Mouse (Mus musculus) left cerebral cortex, adult 11 months (tissue): ENCODE measurements around the gene Ranbp2.
A peak's percentile ranks its signal among the peaks of the same experiment; 100 is the strongest.

Experiments
- DNase-seq: peaks from one replicate; pipeline ENCODE4 v3.0.0; 2022; ENCODE audit warnings: low spot score

Ranbp2 gene

DNA sequence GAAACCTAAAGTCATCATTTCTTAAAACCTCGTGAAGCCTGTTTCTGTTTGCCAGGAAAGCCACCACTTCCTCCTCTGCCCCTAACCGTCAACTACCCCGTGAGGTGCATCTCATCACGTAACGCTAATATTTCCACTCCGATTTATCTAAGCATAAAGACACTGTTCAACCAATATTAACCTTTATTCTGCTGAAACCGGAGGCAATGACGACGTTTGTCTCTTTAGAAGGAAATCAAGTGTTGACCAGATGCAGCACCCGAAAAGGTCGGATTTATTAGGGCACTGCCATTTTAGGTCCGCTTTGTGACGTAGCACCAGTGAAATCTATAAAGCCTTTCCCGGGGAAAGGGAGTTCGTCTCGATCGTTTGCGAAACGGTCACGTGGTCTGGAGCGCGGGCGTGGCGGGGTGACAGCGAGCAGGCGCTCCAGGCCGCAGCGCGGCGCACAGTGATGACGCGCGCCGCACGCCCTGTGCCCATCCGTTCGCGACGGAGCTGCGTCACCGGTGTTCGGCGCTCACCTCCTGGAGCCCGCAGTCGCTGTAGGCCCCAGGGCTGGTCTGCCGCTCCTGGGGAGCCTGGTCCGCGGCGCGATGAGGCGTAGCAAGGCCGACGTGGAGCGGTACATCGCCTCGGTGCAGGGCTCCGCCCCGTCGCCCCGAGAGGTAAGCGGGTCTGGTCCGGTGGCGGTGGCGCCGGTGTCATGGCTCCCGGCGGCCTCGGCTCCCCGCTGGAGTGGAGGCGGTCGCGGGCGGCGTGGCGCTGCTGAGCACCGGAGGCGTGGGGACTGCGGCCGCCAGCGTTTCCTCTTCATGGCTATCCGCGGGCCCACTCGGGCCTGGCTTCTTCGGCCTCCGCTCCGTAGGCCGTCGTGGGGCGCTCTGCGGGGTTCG lies at the start of gene Ranbp2:
Ranbp2 (plus strand) TSS at position 537 of the 896 bp plus-strand sequence.
- DNase-seq: peak; percentile 97

DNA sequence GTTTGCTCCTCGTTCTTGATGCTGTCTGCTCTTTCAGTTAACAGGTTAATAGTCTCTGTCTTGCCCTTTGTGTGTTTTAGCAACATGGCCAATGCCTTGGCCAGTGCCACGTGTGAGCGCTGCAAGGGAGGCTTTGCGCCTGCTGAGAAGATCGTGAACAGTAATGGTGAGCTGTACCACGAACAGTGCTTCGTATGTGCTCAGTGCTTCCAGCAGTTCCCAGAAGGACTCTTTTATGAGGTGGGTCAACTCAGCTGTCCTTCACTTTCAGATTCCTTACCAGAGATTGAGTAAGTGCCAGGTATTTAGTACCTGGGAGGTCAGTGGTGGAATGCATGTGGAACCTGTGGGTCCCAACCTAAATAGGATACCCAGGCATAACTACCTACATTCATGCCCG lies 47.8 kb upstream of the Ranbp2 start:
- no peak for DNase-seq

DNA sequence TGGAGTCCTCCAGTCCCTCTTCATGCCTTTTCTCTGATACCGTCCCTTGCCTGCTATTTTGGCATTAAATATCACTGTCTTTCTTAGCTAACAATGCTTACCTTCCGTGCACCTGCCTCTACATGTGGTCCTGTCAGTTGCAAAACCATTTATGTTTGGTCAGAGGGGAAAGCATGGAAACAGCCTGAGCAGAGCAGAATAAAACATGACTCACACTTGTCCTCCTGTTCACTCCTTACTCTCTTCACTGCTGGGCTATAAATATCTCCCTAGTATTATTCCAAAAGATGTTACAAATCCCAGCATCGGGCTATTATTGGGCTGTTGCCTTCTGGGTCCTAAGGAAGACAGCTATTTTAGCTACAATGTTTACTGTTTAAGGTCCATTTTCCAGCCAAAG lies 44.9 kb upstream of the Ranbp2 start:
- DNase-seq: peak; percentile 48

DNA sequence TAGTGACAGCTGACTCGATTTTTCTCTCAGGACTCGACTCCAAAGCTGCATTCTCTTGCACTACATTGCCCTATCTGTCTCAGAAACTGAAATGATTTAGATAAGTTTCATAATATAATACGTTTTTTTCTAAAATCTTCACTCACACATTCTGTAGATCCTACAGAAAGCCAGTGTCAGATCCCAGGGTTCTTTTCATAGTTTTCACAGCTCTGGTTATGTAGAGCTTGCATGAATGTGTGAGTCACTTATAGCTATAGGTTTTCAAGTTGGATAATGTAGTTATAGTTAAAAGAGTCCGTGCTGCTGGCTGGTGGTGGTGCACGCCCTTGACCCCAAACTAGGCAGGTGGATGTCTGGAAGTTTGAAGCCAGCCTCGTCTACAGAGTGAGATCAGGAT lies 42.1 kb upstream of the Ranbp2 start:
- DNase-seq: no peak

DNA sequence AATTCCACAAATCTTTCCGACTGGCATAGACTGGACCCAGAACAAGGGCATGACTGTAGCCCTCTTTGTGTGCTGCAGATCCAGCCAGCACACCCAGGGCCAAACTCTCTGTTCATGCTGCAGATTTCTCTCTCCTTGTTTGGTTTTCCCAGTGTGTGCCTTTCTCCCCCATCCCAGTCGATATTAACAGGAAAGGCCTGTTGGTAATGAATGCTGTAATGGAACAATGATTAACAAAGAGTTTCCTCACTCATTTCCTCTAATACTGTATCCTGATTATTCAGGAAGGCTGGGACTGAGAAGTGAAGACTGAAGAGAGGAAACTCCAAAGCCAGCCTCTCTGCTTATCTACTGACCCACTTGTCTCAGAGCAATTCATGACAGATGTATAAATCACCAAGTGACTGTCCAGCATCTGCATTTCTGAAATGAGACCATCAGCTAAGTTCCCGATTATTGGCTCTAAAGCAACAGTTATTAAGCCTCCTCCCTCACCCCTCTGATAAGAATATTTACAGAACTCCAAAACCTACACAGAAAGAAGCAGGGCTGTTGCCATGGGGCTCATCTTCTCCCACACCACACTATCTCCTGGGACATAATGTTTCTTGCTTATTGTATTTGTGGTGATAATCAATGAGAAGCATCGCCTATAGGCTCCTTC lies 41.3 kb upstream of the Ranbp2 start:
- DNase-seq: no peak

DNA sequence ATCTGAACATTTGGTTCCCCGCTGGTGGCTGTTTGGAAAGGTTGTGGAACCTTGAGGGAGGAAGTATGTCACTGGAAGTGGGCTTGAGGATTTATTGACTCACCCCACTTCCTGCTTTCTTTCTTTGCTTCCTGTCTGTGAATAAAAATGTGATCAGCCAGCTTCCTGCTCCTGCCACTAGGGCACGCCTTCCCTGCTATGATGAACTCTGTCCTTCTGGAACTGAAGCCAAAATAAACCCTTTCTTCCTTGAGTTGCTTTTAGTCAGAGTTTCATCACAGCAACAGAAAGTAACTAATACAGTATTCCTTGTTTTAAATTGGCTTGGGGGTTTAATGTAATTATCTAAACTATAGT lies 40.8 kb upstream of the Ranbp2 start:
- no peak for DNase-seq

DNA sequence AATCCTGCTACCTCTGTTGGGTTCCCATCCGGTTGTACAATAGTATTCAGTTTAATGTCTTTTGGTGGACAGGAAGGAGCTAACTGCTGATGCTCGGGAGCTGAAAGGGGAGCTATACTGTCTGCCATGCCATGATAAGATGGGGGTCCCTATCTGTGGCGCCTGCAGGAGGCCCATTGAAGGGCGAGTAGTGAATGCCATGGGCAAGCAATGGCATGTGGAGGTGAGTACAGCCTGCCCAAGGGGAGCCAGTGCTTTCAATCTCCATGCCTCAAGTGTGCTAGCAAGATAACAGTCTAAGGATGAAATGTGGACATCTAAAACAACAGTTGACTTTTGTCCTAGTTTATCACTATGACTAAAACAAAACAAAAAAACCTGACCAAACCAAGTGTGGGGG lies 34.4 kb upstream of the Ranbp2 start:
- no peak for DNase-seq

DNA sequence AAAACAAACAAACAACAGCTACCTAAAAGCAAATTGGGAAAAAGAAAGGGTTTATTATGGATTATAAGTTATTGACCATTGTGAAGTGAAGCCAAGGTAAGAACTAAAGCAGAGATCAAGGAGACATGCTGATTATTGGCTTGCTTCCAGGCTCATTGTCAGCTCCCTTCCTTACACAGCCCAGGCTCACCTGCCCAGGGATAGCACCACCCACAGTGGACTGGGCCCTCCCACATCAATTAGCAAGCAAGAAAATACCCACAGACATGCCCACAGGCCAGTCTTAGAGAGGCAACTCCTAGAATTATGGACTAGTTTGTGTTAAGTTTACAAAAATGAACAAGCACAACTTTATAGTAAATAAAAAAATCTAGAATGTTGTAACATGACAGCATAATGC lies 33.9 kb upstream of the Ranbp2 start:
- no peak for DNase-seq

DNA sequence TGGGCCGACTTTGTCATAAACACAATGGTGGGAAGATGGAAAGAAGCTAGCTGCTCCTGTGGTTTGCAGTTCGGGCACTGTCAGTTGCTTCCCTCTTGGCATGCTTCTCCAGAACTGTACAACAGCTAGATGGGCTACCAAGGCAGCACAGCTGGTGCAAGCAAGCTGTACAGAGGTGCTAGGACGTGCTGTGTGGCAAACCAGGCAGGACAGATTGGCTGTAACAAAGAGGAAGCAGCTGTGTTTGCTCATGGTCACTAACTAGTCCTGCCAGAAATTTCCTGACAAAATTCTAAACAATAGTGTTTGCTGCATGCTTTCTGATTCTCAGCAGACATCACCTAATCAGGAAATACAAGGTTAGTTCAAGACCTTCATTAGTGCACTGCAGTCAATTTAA lies 30.0 kb upstream of the Ranbp2 start:
- DNase-seq: no peak

DNA sequence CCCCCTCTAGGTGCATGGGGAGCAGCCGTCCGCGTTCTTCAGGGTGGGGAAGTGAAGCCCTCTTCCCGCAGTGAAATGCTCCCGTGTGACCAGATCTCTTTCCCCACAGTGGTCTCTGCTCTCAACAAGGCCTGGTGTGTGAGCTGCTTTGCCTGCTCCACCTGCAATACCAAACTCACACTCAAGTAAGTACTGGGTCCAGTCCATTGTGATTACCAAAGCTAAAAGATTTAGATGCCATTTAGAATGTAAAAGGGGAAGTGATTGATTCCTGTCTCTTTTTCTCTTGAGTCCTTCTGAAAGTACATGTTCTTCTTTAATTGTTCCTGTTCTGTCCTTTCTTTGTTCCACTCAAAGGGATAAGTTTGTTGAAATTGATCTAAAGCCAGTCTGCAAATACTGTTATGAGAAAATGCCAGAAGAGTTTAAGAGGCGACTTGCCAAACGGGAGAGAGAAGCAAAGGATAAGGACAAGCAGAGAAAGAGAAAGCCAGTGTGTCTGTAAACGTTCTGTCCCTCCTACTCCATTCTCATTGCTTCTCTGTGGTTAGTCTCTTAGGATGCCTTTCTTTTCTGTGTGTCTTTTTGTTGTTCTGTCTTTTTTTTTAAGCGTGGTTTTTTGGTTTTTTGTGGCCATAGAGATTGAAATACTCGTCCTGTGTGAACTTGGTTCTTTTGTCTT lies 28.3 kb upstream of the Ranbp2 start:
- no peak for DNase-seq

DNA sequence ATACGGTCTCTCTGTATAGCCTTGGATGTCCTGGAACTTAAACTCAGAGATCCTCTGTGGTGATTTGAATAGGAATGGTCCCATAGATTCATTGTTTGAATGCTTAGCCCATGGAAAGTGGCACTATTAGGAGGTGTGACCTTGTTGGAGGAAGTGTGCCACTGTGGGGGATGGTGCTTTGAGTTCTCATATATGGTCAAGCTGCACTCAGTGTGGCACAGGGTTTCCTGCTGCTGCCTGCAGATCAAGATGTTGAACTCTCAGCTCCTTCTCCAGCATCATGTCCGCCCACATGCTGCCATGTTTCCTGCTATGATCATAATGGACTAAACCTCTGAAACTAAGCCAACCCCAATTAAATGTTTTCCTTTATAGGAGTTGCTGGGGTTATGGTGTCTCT lies 18.8 kb upstream of the Ranbp2 start:
- DNase-seq: no peak

DNA sequence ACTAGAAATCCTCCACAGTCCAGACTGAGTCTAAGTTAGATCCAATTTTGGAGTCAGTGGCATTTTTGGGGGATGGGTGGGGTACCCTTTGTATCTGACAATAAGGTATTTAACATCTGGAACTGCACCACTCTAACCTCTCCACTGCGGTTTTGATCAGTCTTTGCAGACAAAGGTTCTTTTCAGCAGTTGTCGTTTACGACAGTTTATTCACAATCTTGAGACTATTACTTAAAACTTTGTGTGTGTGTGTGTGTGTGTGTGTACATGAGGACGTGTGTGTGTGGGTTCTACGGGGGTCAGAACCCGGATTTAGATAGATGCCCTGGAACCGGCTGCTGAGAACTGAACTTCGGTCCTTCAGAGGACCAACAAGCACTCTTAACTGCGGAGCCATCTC lies 870 bp upstream of the Ranbp2 start:
- DNase-seq: no peak

DNA sequence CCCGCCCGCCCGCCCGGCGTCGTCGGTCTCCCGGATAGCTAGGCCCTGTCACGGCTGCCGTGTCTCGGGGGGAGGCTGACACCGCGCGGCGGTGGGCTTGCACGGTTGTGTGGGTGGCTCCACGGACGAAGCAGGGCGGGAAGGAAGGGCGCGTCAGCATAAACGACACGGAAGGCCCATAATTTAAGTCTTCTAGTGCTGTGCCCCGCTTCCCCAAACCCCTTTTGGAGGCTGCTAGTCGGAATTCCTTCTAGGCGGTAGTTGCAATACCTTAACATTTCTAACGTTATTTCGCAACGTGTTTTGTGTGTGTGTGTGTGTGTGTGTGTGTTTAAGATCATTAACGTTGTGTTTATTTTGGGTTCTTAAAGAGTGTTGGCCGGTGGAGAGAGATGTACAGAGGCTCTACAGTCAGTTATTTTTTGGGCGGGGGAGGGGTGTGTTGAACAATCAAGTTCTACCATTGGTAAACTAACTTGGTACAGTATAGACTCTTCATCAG lies 611 bp downstream of the Ranbp2 start:
- DNase-seq: peak; percentile 25

DNA sequence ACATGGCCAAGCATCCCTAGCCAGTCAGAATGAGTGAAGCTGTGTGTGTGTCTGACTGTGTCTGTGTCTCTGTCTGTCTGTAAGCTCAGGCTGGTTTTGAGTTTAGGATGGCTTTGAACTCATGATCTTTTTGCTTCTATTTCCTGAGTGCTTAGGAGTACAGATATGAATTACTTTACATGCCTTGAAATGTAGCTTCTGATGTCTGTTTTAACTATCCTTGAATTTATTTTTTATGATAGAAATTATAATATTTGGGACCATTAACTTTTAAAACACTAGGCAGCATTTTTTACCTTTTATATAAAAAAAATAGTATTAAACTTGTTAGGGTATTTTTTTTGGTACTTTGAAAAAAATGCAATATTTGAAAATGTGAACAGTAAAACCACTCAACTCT lies 4.9 kb downstream of the Ranbp2 start:
- DNase-seq: no peak

DNA sequence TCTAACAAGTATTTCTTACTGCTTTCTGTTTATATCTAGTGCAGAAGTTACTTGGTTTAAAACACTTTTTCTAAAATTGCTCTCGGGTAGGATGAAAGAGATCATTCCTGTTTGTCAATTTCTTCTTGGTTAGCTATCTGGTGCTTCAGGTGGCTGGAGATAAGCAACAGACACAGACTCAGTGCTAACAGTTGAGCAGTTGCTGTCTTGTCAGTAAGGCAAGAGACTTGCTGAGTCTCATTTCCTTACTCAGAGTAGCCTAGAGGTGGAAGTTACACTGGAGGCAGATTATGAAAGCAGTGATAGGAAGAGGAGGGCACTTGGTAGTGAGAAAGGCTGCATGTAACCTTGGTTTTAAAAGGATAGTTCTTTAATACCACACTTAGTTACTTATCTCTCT lies 5.5 kb downstream of the Ranbp2 start:
- DNase-seq: no peak

DNA sequence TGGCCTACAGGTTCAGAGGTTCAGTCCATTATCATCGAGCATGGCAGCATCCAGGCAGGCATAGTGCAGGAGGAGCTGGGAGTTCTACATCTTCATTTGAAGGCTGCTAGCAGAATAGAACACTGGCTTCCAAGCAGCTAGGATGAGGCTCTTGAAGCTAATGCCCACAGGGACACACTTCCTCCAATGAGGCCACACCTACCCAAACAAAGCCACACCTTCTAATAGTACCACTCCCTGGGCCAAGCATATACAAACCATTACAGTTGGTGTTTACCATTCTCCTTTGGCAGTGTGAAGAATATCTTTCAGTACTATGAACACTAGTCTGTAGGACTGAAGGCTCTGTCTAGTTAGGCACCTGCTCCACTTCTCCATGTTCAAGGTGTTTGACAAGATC lies 13.2 kb downstream of the Ranbp2 start:
- no peak for DNase-seq

DNA sequence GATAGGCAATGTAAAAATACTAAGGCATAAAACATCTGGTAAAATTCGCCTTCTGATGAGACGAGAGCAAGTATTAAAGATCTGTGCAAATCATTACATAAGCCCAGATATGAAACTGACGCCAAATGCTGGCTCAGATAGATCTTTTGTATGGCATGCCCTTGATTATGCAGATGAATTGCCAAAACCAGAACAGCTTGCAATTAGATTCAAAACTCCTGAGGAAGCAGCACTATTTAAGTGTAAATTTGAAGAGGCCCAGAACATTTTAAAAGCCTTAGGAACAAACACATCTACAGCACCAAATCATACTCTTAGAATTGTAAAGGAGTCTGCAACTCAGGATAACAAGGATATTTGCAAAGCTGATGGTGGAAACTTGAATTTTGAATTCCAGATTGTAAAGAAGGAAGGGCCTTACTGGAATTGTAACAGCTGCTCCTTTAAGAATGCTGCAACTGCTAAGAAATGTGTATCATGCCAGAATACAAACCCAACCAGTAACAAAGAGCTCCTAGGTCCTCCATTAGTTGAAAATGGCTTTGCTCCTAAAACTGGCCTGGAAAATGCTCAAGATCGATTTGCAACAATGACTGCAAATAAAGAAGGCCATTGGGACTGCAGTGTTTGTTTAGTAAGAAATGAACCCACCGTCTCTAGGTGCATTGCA lies 30.5 kb downstream of the Ranbp2 start:
- DNase-seq: peak; percentile 53

DNA sequence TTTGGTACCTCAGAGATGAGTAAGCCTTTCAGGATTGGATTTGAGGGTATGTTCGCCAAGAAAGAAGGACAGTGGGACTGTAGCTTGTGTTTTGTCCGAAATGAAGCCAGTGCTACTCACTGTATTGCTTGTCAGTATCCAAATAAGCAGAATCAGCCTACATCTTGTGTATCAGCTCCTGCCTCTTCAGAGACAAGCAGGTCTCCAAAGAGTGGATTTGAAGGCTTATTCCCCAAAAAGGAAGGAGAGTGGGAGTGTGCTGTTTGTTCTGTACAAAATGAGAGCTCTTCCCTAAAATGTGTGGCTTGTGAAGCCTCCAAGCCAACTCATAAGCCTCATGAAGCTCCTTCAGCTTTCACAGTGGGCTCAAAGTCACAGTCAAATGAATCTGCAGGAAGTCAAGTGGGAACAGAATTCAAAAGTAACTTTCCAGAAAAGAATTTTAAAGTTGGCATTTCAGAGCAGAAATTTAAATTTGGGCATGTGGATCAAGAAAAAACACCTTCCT lies 31.4 kb downstream of the Ranbp2 start:
- no peak for DNase-seq

DNA sequence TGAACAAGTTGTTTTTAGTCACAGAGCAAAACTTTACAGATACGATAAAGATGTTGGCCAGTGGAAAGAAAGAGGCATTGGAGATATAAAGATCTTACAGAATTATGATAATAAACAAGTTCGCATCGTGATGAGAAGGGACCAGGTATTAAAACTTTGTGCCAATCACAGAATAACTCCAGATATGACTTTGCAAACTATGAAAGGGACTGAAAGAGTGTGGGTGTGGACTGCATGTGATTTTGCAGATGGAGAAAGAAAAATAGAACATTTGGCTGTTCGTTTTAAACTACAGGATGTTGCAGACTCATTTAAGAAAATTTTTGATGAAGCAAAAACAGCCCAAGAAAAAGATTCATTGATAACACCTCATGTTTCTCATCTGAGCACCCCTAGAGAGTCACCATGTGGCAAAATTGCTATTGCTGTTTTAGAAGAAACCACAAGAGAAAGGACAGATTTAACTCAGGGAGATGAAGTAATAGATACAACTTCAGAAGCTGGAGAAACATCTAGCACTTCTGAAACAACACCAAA lies 33.3 kb downstream of the Ranbp2 start:
- no peak for DNase-seq

DNA sequence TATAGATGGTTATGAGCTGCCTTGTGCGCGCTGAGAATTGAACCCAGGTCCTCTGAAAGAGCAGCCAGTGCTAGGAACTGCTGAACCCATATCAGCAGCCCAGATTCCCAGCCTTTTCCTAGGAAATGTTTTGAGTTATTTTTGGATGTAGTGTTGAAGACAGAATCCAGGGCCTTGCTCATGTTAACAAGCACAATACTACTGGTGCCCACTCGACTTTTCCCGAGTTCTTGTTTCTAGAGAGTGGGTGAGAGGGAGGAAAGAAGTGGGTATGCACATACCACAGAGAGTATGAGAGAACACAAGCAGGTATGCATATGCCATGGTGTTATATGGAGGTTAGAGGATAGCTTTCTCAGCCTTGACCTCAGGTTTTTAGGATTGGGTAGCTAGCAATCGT lies 44.3 kb downstream of the Ranbp2 start:
- no peak for DNase-seq

DNA sequence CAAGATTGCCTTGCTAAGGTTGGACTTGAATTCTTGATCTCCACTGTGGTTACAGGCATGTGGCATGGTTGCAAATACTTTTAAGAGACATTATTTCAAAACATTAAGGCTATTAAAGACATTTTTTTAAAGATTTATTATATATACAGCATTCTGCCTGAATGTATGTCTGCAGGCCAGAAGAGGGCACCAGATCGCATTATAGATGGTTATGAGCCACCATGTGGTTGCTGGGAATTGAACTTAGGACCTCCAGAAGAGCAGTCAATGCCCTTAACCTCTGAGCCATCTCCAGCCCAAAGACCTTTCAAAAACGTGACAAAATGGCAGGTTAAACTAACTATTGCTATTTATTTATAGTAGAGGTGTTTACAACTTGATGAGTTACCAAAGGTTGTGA lies 48.9 kb downstream of the Ranbp2 start:
- DNase-seq: no peak

DNA sequence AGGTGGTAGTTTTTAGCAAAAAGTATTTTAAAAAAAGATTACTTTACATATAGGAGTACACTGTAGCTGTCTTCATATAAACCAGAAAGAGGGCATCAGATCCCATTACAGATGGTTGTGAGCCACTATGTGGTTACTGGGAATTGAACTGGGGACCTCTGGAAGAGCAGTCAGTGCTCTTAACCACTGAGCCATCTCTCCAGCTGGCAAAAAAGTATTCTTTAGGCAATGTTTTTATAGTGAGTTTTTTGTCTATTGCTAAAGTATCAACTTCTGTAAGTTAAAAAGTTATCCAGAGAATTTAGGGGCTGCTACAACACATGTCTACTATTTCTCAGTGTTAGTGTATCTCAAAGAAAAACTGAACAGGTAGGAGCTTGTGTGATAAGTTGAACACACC lies 50.0 kb downstream of the Ranbp2 start:
- DNase-seq: no peak
